Mouse (Mus musculus): ENCODE data around the gene Hist1h1b.

- TF ChIP-seq POLR2A (IDR thresholded peaks at IDR 0.05; ENCODE audit: borderline replicate concordance, insufficient read depth, low read length) (no peak), CTCF (IDR thresholded peaks at IDR 0.05; ENCODE audit: borderline replicate concordance, insufficient read depth, low read depth, low read length) (no peak)
Measured at GRCm38 (mm10) chr13:21786189-21786898, 5.9 kb upstream of the Hist1h1b start.
